Mouse (Mus musculus) kidney, adult 2 months (tissue): ENCODE measurements around the gene Sgpl1.

Experiments
- CTCF ChIP-seq: fragments of 200-500 bp; conservative IDR thresholded peaks from 2 replicates; pipeline ENCODE4 v1.5.1; 2011; ENCODE audit warnings: low read depth, mild to moderate bottlenecking, control low read depth, low read length, moderate library complexity, mixed read lengths; ENCODE audit not compliant: insufficient read depth, insufficient read length
- POLR2A ChIP-seq: fragments of 200-500 bp; IDR thresholded peaks from one replicate; pipeline ENCODE4 v1.6.1; 2011; ENCODE audit warnings: low read depth, low read length, control low read depth

DNA sequence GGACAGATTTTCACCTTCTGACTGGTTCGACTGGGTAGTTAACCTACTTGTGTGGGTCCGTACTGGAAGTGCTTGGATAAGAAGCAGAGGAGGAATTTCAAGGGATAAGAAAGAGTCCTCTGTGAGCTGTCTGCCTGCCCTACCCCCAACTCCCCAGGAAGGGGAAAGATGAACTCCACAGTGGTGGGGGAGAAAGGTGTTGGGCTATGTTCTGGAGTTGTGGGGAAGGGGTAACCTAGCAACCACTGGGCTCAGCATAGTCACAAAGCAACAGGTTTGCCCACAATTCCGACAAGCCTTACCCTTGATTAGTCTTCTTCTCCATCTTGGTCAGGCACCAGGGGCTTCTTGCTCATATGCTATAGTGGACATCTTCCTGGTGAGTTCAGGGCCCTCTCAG lies 24.2 kb upstream of the Sgpl1 start, which contains the start of gene Tbata:
- TF ChIP-seq CTCF, result no peak
- TF ChIP-seq POLR2A, result no peak
